ENCODE assay signal across 8 mouse cellular contexts in the genomic region with DNA sequence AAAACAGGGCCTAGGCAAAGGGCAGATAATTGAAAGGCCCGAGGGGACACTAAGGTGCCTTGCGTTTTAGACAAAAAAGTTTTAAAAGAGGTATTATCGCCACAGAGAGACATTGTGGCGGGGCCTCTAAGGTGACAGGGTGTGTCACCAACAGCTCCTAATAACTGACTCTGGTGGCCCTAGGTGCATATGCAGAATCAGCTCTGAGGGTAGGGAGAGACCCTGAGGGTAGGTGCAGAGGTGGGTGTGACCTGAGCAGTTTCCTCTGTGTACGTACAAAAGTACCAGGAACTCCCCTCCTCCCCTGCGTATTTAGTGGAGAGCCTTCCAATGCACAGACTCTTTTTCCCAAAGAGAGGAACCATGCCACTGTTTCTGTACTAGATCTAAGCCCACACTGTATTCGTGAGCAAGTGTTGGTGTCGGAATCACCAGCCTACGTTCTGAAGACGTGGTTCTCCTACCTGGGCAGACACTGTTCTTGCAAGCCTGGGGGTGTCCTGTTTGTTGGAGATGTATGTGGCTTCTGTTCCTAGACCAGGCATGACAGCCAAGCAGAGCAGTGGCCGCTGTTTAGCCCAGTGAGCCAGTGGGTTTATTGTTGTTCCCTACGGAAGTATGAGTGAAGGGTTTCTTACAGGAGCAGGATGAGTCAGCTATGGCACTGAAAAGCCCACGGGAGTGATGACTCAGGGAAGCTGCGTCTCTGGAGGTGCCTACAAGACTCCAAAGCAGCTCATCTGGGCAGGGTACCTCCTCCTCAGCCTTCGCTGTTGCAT. TPM values are rescaled to one million over a fixed set of nuclear protein-coding genes. Genes with fewer than 3 reads are reported as not detected.
DNase-seq lines count a peak whose midpoint lies in the region; ATAC-seq and TF ChIP-seq lines count a peak whose summit lies in the region.

No protein-coding gene starts in this region.

- H3ac ChIP-seq in myocyte (ENCODE audit: control insufficient read depth, insufficient read length), result peak overlapping the region; percentile 85

- H3K79me2 ChIP-seq in myocyte (ENCODE audit: control insufficient read depth, insufficient read depth), result peaks cover 36% of the 10 kb centered on the region

- H3K27ac ChIP-seq in forebrain, embryonic 13.5 days, result peak overlapping the region; percentile 74; the same call in 1 of the 2 replicates

- H3K4me3 ChIP-seq in forebrain, embryonic 13.5 days, result peak overlapping the region; percentile 60
- peak overlapping the region; percentile 90 for H3K4me3 ChIP-seq in myocyte

- peak overlapping the region; percentile 68 for H3K9ac ChIP-seq in forebrain, embryonic 13.5 days

- WGBS in forebrain, embryonic 13.5 days, result 56% methylated on average over 15 of the region's 15 CpGs

- intact Hi-C loops in left cerebral cortex, postnatal 25 days (cut with DNase I), result loop anchor here (1.0 to 5.0 kb wide), 2 partner anchors 30 to 170 kb away; a partner anchor contains a TSS

- peaks cover 42% of the 10 kb centered on the region for H3K36me3 ChIP-seq in forebrain, embryonic 13.5 days (ENCODE audit: poor library complexity, severe bottlenecking)
- H3K36me3 ChIP-seq in myocyte (ENCODE audit: control insufficient read depth, insufficient read depth), result peaks cover 4% of the 10 kb centered on the region

- peak; percentile 31 for ATAC-seq in forebrain, embryonic 13.5 days

- no peak for TF ChIP-seq POLR2A in myocyte (IDR thresholded peaks at IDR 0.05; ENCODE audit: insufficient read length, low read depth)

- H3K4me2 ChIP-seq in forebrain, embryonic 13.5 days, result peak overlapping the region; percentile 88
- H3K4me2 ChIP-seq in myocyte (ENCODE audit: low read depth), result peak overlapping the region; percentile 84

- peaks cover 19% of the 10 kb centered on the region for H3K4me1 ChIP-seq in forebrain, embryonic 13.5 days

- peaks cover 20% of the 10 kb centered on the region for H3K9me3 ChIP-seq in forebrain, embryonic 13.5 days (replicated peaks)

- DNase-seq in adrenal gland, postnatal 36 days, result peak; percentile 16 to 32
- no peak for DNase-seq in adrenal gland, adult 8-10 months
- peak; percentile 73 to 77 for DNase-seq in right cerebral cortex, adult 2 months (ENCODE audit: low spot score in 2 of 2)
- no peak for DNase-seq in right cerebral cortex, postnatal 4 days
- DNase-seq in left cerebral cortex, postnatal 25 days (ENCODE audit: low spot score in 2 of 2), result peak; percentile 55 to 93
- DNase-seq in ovary, postnatal 10 days (ENCODE audit: low spot score), result no peak

- no peaks in the 10 kb centered on the region for H3K27me3 ChIP-seq in forebrain, embryonic 13.5 days
- H3K27me3 ChIP-seq in myocyte (ENCODE audit: control insufficient read depth, insufficient read depth, insufficient read length), result no peaks in the 10 kb centered on the region

TF ChIP-seq in myocyte, 11 proteins besides CTCF, POLR2A, EP300 and RAD21:
- TF ChIP-seq MYOG (IDR thresholded peaks at IDR 0.05; ENCODE audit: control insufficient read depth in 1 of 3, insufficient read depth in 1 of 3, insufficient read length in 2 of 3, low read depth in 2 of 3) (no peak), TCF12 (IDR thresholded peaks at IDR 0.05; ENCODE audit: insufficient read depth, poor library complexity, severe bottlenecking) (no peak), MYOD1 (IDR thresholded peaks at IDR 0.05; ENCODE audit: control insufficient read depth in 1 of 3, insufficient read length in 2 of 3, low read depth in 2 of 3) (no peak), CEBPB (IDR thresholded peaks at IDR 0.05; ENCODE audit: insufficient read depth, poor library complexity, severe bottlenecking) (no peak), SRF (IDR thresholded peaks at IDR 0.05; ENCODE audit: control insufficient read depth, insufficient read length, low read depth) (no peak), MAX (IDR thresholded peaks at IDR 0.05; ENCODE audit: low read depth) (no peak), REST (IDR thresholded peaks at IDR 0.05; ENCODE audit: insufficient read depth, insufficient read length) (no peak), USF1 (IDR thresholded peaks at IDR 0.05; ENCODE audit: low read depth) (no peak), POLR2AphosphoS2 (IDR thresholded peaks at IDR 0.05; ENCODE audit: insufficient read length, low read depth) (no peak)

RNA-seq across cellular contexts. Expression of a gene that starts 0.9 kb away (rescaled TPM):
- 10 to 100 TPM; 23.3 to 26.3 TPM for total RNA-seq in adrenal gland, postnatal 36 days (2021)
- total RNA-seq in adrenal gland, adult 8-10 months (2022), result 10 to 100 TPM; 24.2 to 32.3 (median 27.1) TPM
- 30.9 and 32.8 TPM in 2 replicates for polyA plus RNA-seq in forebrain, embryonic 13.5 days (2015; fragmentation: Nextera tagmentation; extraction: Ambion mirVana)
- total RNA-seq in left cerebral cortex, postnatal 25 days (2021), result 10 to 100 TPM; 47.1 to 47.6 TPM
- polyA plus RNA-seq in myocyte (2012; fragmentation: generic; extraction: Trizol), result 9.0 TPM

RNA-seq across cellular contexts. Expression of a gene that starts 29.5 kb away (rescaled TPM):
- total RNA-seq in adrenal gland, postnatal 36 days (2021), result 1 to 10 TPM; 2.8 to 3.4 TPM
- total RNA-seq in adrenal gland, adult 8-10 months (2022), result 1 to 10 TPM; 3.7 to 8.3 (median 5.1) TPM
- polyA plus RNA-seq in forebrain, embryonic 13.5 days (2015; fragmentation: Nextera tagmentation; extraction: Ambion mirVana), result 7.7 and 8.6 TPM in 2 replicates
- 10 to 100 TPM in 1 of 2 experiments, 1 to 10 TPM in 1; 8.4 to 10.2 TPM for total RNA-seq in left cerebral cortex, postnatal 25 days (2021)
- polyA plus RNA-seq in myocyte (2012; fragmentation: generic; extraction: Trizol), result 1.2 TPM

RNA-seq across cellular contexts. Expression of a gene that starts 29.6 kb away (rescaled TPM):
- not detected for total RNA-seq in adrenal gland, postnatal 36 days (2021)
- total RNA-seq in adrenal gland, adult 8-10 months (2022), result not detected
- polyA plus RNA-seq in forebrain, embryonic 13.5 days (2015; fragmentation: Nextera tagmentation; extraction: Ambion mirVana), result not detected in 2 replicates
- total RNA-seq in left cerebral cortex, postnatal 25 days (2021), result not detected
- not detected for polyA plus RNA-seq in myocyte (2012; fragmentation: generic; extraction: Trizol)

RNA-seq across cellular contexts. Expression of a gene that starts 51.3 kb away (rescaled TPM):
- total RNA-seq in adrenal gland, postnatal 36 days (2021), result 1 to 10 TPM; 8.8 TPM
- 10 to 100 TPM in 3 of 4 experiments, 1 to 10 TPM in 1; 7.8 to 13.9 (median 11.4) TPM for total RNA-seq in adrenal gland, adult 8-10 months (2022)
- polyA plus RNA-seq in forebrain, embryonic 13.5 days (2015; fragmentation: Nextera tagmentation; extraction: Ambion mirVana), result 18.7 and 18.8 TPM in 2 replicates
- 10 to 100 TPM; 20.2 to 20.4 TPM for total RNA-seq in left cerebral cortex, postnatal 25 days (2021)
- polyA plus RNA-seq in myocyte (2012; fragmentation: generic; extraction: Trizol), result 2.0 TPM

Comparison
In these comparisons a context has a peak if more than half of its experiments do, and no peak if none do; other contexts are left out.
1. DNase-seq: peak in adrenal gland, postnatal 36 days (2 of 2), right cerebral cortex, adult 2 months (2 of 2) and left cerebral cortex, postnatal 25 days (2 of 2); none in adrenal gland, adult 8-10 months (single experiment), right cerebral cortex, postnatal 4 days (single experiment) and ovary, postnatal 10 days (single experiment).